Mouse (Mus musculus) midbrain, embryonic 16.5 days (tissue): Measurements from ENCODE around the gene Lhfpl3. TPM values are rescaled to one million over a fixed set of nuclear protein-coding genes. Genes with fewer than 3 reads are reported as not detected.

Experiments used
- ATAC-seq: fragments of 200-750 bp; cut with Nextera tagmentation; 2 replicates; pipeline ENCODE4 v1.8.0; 2017; ENCODE audit warnings: moderate TSS enrichment
- H3K27ac ChIP-seq: fragments of 300-500 bp; sonication (generic); 2 replicates; pipeline ENCODE4 v1.5.1; 2014; ENCODE audit warnings: mild to moderate bottlenecking, low read length, mixed read lengths
- H3K27me3 ChIP-seq: fragments of 300-500 bp; sonication (generic); 2 replicates; pipeline ENCODE4 v1.6.1; 2014; ENCODE audit warnings: low read depth, low read length, mixed read lengths; ENCODE audit not compliant: control insufficient read depth, insufficient read depth
- H3K36me3 ChIP-seq: fragments of 300-500 bp; sonication (generic); 2 replicates; pipeline ENCODE4 v1.6.1; 2014; ENCODE audit warnings: mild to moderate bottlenecking, low read length, moderate library complexity, mixed read lengths; ENCODE audit not compliant: control insufficient read depth, insufficient read depth
- H3K4me1 ChIP-seq: fragments of 300-500 bp; sonication (generic); 2 replicates; pipeline ENCODE4 v1.6.1; 2014; ENCODE audit warnings: mild to moderate bottlenecking, low read length, mixed read lengths; ENCODE audit not compliant: control insufficient read depth, insufficient read depth
- H3K4me2 ChIP-seq: fragments of 300-500 bp; sonication (generic); 2 replicates; pipeline ENCODE4 v1.6.1; 2014; ENCODE audit warnings: mild to moderate bottlenecking, low read length, mixed read lengths
- H3K4me3 ChIP-seq: fragments of 300-500 bp; sonication (generic); 2 replicates; pipeline ENCODE4 v1.5.1; 2014; ENCODE audit warnings: low read depth, mild to moderate bottlenecking, low read length, moderate library complexity, mixed read lengths
- H3K9ac ChIP-seq: fragments of 300-500 bp; sonication (generic); 2 replicates; pipeline ENCODE4 v1.6.1; 2014; ENCODE audit warnings: low read depth, low read length, mixed read lengths
- H3K9me3 ChIP-seq: fragments of 300-500 bp; sonication (generic); replicated peaks from 2 replicates; pipeline ENCODE4 v1.6.1; 2014; ENCODE audit warnings: mild to moderate bottlenecking, low read length, mixed read lengths; ENCODE audit not compliant: control insufficient read depth, poor library complexity, severe bottlenecking
- WGBS: fragments of 180-500 bp; shearing (Covaris S2); extraction: QIAGEN DNeasy Blood & Tissue Kit; methylation state at CpG from one replicate; pipeline ENCODE4 v1.1.7; 2014; 5-methylcytosine and 5-hydroxymethylcytosine counted together
- polyA plus RNA-seq: library from polyadenylated mRNA; unstranded; fragments of >200 nt; fragmentation: Nextera tagmentation; extraction: Ambion mirVana; gene quantifications from 2 replicates; pipeline ENCODE4 v1.2.1, GENCODE M21; 2015

The Lhfpl3 gene
- polyA plus RNA-seq, 1 experiment from 2014 or later, result 33.6 TPM

GRCm38 (mm10) chr5:22897228-22897627, 151.4 kb downstream of the Lhfpl3 start:
- peak; percentile 64; the same call in 1 of the 2 replicates for ATAC-seq
- H3K4me1 ChIP-seq, result peaks cover 17% of the 10 kb centered on the region
- no peak overlapping the region for H3K4me3 ChIP-seq
- H3K9me3 ChIP-seq, result no peaks in the 10 kb centered on the region
- H3K36me3 ChIP-seq, result no peaks in the 10 kb centered on the region
- peak overlapping the region; percentile 66 for H3K27ac ChIP-seq
- no peaks in the 10 kb centered on the region for H3K27me3 ChIP-seq
- H3K9ac ChIP-seq, result no peak overlapping the region
- WGBS, result 80% methylated on average over 3 of the region's 3 CpGs
- no peak overlapping the region for H3K4me2 ChIP-seq

GRCm38 (mm10) chr5:22897656-22898289, 151.9 kb downstream of the Lhfpl3 start:
- no peak overlapping the region for H3K9ac ChIP-seq
- ATAC-seq, result peak; percentile 88
- H3K4me1 ChIP-seq, result peaks cover 17% of the 10 kb centered on the region
- H3K9me3 ChIP-seq, result no peaks in the 10 kb centered on the region
- H3K27me3 ChIP-seq, result no peaks in the 10 kb centered on the region
- peak overlapping the region; percentile 42 for H3K4me2 ChIP-seq
- WGBS, result 31% methylated on average over 7 of the region's 7 CpGs
- peak overlapping the region; percentile 82 for H3K27ac ChIP-seq
- no peaks in the 10 kb centered on the region for H3K36me3 ChIP-seq
- H3K4me3 ChIP-seq, result no peak overlapping the region

- WGBS, result 80% methylated on average over 2 of the region's 2 CpGs
- no peak overlapping the region for H3K27ac ChIP-seq
- H3K9ac ChIP-seq, result no peak overlapping the region
- no peak overlapping the region for H3K4me3 ChIP-seq
- peaks cover 17% of the 10 kb centered on the region for H3K4me1 ChIP-seq
- ATAC-seq, result no peak
- no peaks in the 10 kb centered on the region for H3K9me3 ChIP-seq
- no peaks in the 10 kb centered on the region for H3K27me3 ChIP-seq
- H3K4me2 ChIP-seq, result no peak overlapping the region
- H3K36me3 ChIP-seq, result no peaks in the 10 kb centered on the region
These were observed 152.7 kb downstream of the Lhfpl3 start for GRCm38 (mm10) chr5:22898593-22898992.

- Histone ChIP-seq H3K4me2 (no peak overlapping the region), H3K9ac (no peak overlapping the region), H3K9me3 (no peaks in the 10 kb centered on the region), H3K4me3 (no peak overlapping the region), H3K4me1 (peaks cover 17% of the 10 kb centered on the region), H3K27me3 (no peaks in the 10 kb centered on the region), H3K36me3 (no peaks in the 10 kb centered on the region), H3K27ac (no peak overlapping the region)
- no peak for ATAC-seq
These were observed 154.1 kb downstream of the Lhfpl3 start for GRCm38 (mm10) chr5:22899913-22900312.

- Histone ChIP-seq H3K9ac (no peak overlapping the region), H3K27ac (no peak overlapping the region), H3K4me2 (no peak overlapping the region), H3K4me1 (no peaks in the 10 kb centered on the region), H3K9me3 (no peaks in the 10 kb centered on the region), H3K4me3 (no peak overlapping the region), H3K36me3 (no peaks in the 10 kb centered on the region), H3K27me3 (no peaks in the 10 kb centered on the region)
- 82% methylated on average over 1 of the region's 1 CpGs for WGBS
- ATAC-seq, result no peak
These were observed 171.3 kb downstream of the Lhfpl3 start for GRCm38 (mm10) chr5:22917197-22917596.

- no peak for ATAC-seq
- Histone ChIP-seq H3K4me2 (no peak overlapping the region), H3K27ac (no peak overlapping the region), H3K36me3 (no peaks in the 10 kb centered on the region), H3K4me1 (no peaks in the 10 kb centered on the region), H3K9ac (no peak overlapping the region), H3K9me3 (no peaks in the 10 kb centered on the region), H3K4me3 (no peak overlapping the region), H3K27me3 (no peaks in the 10 kb centered on the region)
These were observed 180.3 kb downstream of the Lhfpl3 start for GRCm38 (mm10) chr5:22926171-22926570.

- ATAC-seq, result no peak
- 49% methylated on average over 2 of the region's 2 CpGs for WGBS
- H3K9me3 ChIP-seq, result no peaks in the 10 kb centered on the region
- H3K4me3 ChIP-seq, result no peak overlapping the region
- no peaks in the 10 kb centered on the region for H3K4me1 ChIP-seq
- no peak overlapping the region for H3K4me2 ChIP-seq
- H3K36me3 ChIP-seq, result no peaks in the 10 kb centered on the region
- H3K27ac ChIP-seq, result no peak overlapping the region
- no peak overlapping the region for H3K9ac ChIP-seq
- H3K27me3 ChIP-seq, result no peaks in the 10 kb centered on the region
These were observed 182.9 kb downstream of the Lhfpl3 start for GRCm38 (mm10) chr5:22928746-22929145.

- no peak overlapping the region for H3K9ac ChIP-seq
- no peak overlapping the region for H3K4me3 ChIP-seq
- no peaks in the 10 kb centered on the region for H3K27me3 ChIP-seq
- H3K27ac ChIP-seq, result no peak overlapping the region
- WGBS, result 61% methylated on average over 5 of the region's 5 CpGs
- H3K36me3 ChIP-seq, result no peaks in the 10 kb centered on the region
- no peak for ATAC-seq
- H3K4me1 ChIP-seq, result no peaks in the 10 kb centered on the region
- H3K9me3 ChIP-seq, result no peaks in the 10 kb centered on the region
- H3K4me2 ChIP-seq, result no peak overlapping the region
These were observed 197.4 kb downstream of the Lhfpl3 start for GRCm38 (mm10) chr5:22943306-22943705.

- H3K4me3 ChIP-seq, result no peak overlapping the region
- H3K9me3 ChIP-seq, result no peaks in the 10 kb centered on the region
- no peak overlapping the region for H3K9ac ChIP-seq
- ATAC-seq, result no peak
- no peak overlapping the region for H3K27ac ChIP-seq
- no peaks in the 10 kb centered on the region for H3K27me3 ChIP-seq
- no peak overlapping the region for H3K4me2 ChIP-seq
- no peaks in the 10 kb centered on the region for H3K4me1 ChIP-seq
- WGBS, result 80% methylated on average over 6 of the region's 6 CpGs
- no peaks in the 10 kb centered on the region for H3K36me3 ChIP-seq
These were observed 217.4 kb downstream of the Lhfpl3 start for GRCm38 (mm10) chr5:22963300-22963699.
